Mouse (Mus musculus) small intestine, adult 2 months (tissue): ENCODE measurements around the gene Foxn3. TPM values are rescaled to one million over a fixed set of nuclear protein-coding genes. Genes with fewer than 3 reads are reported as not detected.

ENCODE experiments used
- H3K27ac ChIP-seq: fragments of 200-500 bp; 2 replicates; pipeline ENCODE4 v1.5.1; 2012; ENCODE audit warnings: low read depth, low read length, control low read depth, inconsistent platforms; ENCODE audit not compliant: insufficient read depth
- H3K27me3 ChIP-seq: fragments of 200-500 bp; 2 replicates; pipeline ENCODE4 v1.6.1; 2012; ENCODE audit warnings: mild to moderate bottlenecking, moderate library complexity, low read length, inconsistent platforms; ENCODE audit not compliant: control insufficient read depth, insufficient read depth
- H3K36me3 ChIP-seq: fragments of 200-500 bp; 2 replicates; pipeline ENCODE4 v1.6.1; 2012; ENCODE audit warnings: mild to moderate bottlenecking, low read length, control low read depth, inconsistent platforms; ENCODE audit not compliant: control insufficient read depth, insufficient read depth
- H3K4me1 ChIP-seq: fragments of 200-500 bp; 2 replicates; pipeline ENCODE4 v1.6.1; 2012; ENCODE audit warnings: low read length, inconsistent platforms, mixed read lengths; ENCODE audit not compliant: control insufficient read depth, insufficient read depth, insufficient read length
- H3K4me3 ChIP-seq: fragments of 200-500 bp; 2 replicates; pipeline ENCODE4 v1.5.1; 2012; ENCODE audit warnings: low read depth, mild to moderate bottlenecking, control low read depth, inconsistent platforms, low read length, moderate library complexity
- CTCF ChIP-seq: fragments of 200-500 bp; IDR thresholded peaks from 2 replicates; pipeline ENCODE4 v1.5.1; 2012; ENCODE audit warnings: low read depth, mild to moderate bottlenecking, control low read depth, inconsistent platforms, low read length, moderate library complexity, mixed read lengths; ENCODE audit not compliant: insufficient replicate concordance, insufficient read length; ENCODE audit errors: extremely low read depth
- POLR2A ChIP-seq: fragments of 200-500 bp; IDR thresholded peaks from 2 replicates; pipeline ENCODE4 v1.6.1; 2012; ENCODE audit warnings: low read depth, mild to moderate bottlenecking, control low read depth, inconsistent platforms, low read length, moderate library complexity
- WGBS: fragments of 180-500 bp; shearing (Covaris S2); methylation state at CpG from one replicate; pipeline ENCODE4 v1.1.7; 2018; 5-methylcytosine and 5-hydroxymethylcytosine counted together
- polyA plus RNA-seq: library from polyadenylated mRNA; depleted of rRNA; stranded (reverse); fragments of >200 nt; gene quantifications from 2 replicates; pipeline ENCODE4 v1.2.3, GENCODE M21; 2012

The Foxn3 gene
- polyA plus RNA-seq, 1 experiment = 17.5 TPM

DNA sequence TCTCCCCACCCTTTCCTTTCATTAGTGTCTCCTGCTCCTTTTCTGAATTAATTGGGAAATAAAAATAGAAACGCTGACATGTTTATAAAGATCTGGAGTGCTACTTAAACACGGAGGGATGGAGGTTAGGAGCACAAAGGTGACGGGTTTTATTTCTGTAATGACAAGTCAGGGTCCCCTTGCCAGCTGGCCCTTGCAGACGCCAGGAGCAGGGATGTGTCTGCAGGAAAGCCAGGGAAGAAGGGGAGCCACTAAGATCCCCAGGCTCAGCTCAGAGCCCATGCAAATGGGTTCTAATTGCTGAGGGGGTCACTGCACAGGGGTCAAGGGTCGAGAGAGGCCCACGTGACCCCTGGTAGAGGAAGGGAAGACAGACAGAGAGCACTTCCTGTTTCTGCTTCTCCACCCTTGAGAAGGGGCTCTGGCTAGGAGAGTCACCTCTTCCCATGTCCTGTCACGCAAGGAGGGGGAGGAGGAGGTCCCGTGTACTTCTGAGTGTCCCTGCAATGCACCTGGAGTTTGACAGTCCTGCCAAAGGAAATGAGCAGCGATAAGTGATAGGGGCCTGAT, 36.7 kb downstream of the Foxn3 start:
- 24% methylated on average over 9 of the region's 9 CpGs for WGBS
- Histone ChIP-seq H3K27ac (no peak overlapping the region), H3K27me3 (no peaks in the 10 kb centered on the region), H3K4me1 (peaks cover 4% of the 10 kb centered on the region; the same call in 1 of the 2 replicates), H3K36me3 (no peaks in the 10 kb centered on the region), H3K4me3 (no peak overlapping the region)
- TF ChIP-seq POLR2A (no peak), CTCF (no peak)

DNA sequence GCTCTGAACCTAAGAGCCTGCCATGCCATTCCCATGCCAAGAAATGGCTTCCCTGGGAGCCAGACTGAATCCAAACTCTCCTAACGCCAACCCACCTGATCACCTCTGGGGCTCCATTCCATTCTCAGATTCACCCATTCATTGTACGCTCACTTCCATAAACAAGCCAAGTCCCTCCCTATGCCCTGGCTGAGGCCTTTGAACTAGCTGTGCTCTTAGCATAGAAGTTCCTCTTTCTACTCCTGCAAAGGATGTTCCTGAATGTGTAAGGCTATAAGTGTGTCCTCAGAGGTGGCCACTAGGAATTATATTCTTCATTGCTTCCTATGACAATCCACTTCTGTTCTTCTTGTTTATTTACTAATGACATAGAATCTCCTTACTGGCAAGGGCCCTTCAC, 40.5 kb downstream of the Foxn3 start:
- TF ChIP-seq CTCF = no peak
- TF ChIP-seq POLR2A = no peak
- Histone ChIP-seq H3K27me3 (no peaks in the 10 kb centered on the region), H3K4me1 (peaks cover 4% of the 10 kb centered on the region; the same call in 1 of the 2 replicates), H3K27ac (no peak overlapping the region), H3K36me3 (no peaks in the 10 kb centered on the region), H3K4me3 (no peak overlapping the region)
- WGBS = 86% methylated on average over 2 of the region's 2 CpGs

DNA sequence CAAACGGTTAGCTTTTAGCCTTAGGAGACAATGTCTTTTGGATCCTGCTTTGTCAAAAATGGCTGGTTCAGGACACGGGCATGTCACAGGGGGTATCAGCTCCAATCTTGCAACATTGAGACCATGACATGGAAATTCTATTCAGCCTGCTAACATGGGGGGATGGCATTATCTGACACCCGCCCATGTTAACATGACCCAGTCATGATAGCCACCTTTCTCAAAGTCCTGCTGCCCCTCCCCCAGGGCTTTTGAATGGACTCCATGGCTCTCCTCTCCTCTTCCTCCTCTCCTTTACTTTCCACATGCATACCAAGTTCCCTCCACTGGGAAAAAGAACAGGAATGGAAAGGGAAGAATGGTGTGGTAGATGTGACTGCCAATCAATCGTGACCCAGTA, 43.5 kb downstream of the Foxn3 start:
- H3K4me1 ChIP-seq = no peaks in the 10 kb centered on the region
- H3K4me3 ChIP-seq = no peak overlapping the region
- no peak for TF ChIP-seq POLR2A
- no peak for TF ChIP-seq CTCF
- H3K27ac ChIP-seq = no peak overlapping the region
- no peaks in the 10 kb centered on the region for H3K36me3 ChIP-seq
- 88% methylated on average over 4 of the region's 4 CpGs for WGBS
- H3K27me3 ChIP-seq = no peaks in the 10 kb centered on the region

GRCm38 (mm10) chr12:99519191-99519614, 44.2 kb downstream of the Foxn3 start:
- 71% methylated on average over 9 of the region's 9 CpGs for WGBS
- no peaks in the 10 kb centered on the region for H3K4me1 ChIP-seq
- no peaks in the 10 kb centered on the region for H3K27me3 ChIP-seq
- TF ChIP-seq POLR2A (no peak), CTCF (no peak)
- H3K36me3 ChIP-seq = no peaks in the 10 kb centered on the region
- H3K4me3 ChIP-seq = no peak overlapping the region
- no peak overlapping the region for H3K27ac ChIP-seq

DNA sequence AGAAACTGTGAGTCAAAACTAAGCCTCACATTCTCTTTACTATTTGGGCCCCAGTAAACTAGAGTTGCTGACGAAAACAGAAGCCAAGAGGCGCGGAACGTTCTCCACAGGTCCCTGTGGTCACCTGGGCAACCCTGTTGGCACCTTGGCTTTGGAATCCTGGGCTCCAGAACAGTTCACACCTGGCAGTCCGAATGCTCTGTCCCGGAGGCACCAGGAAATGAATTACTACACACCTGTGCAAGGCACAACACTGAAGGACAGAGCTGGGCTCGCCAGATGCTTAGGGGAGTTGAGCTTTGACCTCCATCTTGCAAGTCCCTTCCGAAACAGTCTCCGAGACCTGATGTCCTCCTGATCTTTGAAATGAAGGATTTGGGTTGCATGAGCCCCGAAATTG, 44.7 kb downstream of the Foxn3 start:
- H3K27me3 ChIP-seq = no peaks in the 10 kb centered on the region
- H3K27ac ChIP-seq = no peak overlapping the region
- H3K4me3 ChIP-seq = no peak overlapping the region
- H3K4me1 ChIP-seq = no peaks in the 10 kb centered on the region
- TF ChIP-seq CTCF = no peak
- no peak for TF ChIP-seq POLR2A
- 78% methylated on average over 10 of the region's 10 CpGs for whole genome bisulfite sequencing
- H3K36me3 ChIP-seq = no peaks in the 10 kb centered on the region

DNA sequence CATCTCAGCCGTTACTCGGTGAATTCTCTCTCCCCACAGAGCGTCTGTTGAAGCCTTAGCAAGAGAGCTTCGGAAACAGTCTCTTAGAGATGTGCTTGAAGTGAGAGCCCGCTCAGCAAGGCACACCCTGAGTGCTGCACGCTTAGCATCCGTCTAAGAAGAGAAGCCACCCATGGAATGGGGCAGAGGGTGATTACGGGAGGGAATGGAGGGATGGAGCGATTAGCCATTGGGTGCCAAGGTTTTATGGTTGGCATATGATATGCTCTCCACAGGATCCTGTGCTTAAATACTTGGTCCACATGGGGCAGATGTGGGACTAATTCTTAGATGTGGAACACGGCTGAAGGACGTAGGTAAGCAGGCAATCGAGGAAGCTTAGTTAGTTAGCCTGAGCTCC, 45.3 kb downstream of the Foxn3 start:
- Histone ChIP-seq H3K27me3 (no peaks in the 10 kb centered on the region), H3K27ac (no peak overlapping the region), H3K4me3 (no peak overlapping the region), H3K4me1 (no peaks in the 10 kb centered on the region), H3K36me3 (no peaks in the 10 kb centered on the region)
- 95% methylated on average over 12 of the region's 12 CpGs for WGBS
- no peak for TF ChIP-seq POLR2A
- TF ChIP-seq CTCF = no peak

- TF ChIP-seq POLR2A = no peak
- no peak for TF ChIP-seq CTCF
- no peak overlapping the region for H3K27ac ChIP-seq
- no peaks in the 10 kb centered on the region for H3K4me1 ChIP-seq
- H3K27me3 ChIP-seq = no peaks in the 10 kb centered on the region
- no peak overlapping the region for H3K4me3 ChIP-seq
- WGBS = 88% methylated on average over 5 of the region's 5 CpGs
- no peaks in the 10 kb centered on the region for H3K36me3 ChIP-seq
Observed at GRCm38 (mm10) chr12:99517296-99517695, 46.1 kb downstream of the Foxn3 start.
